Mouse (Mus musculus): ENCODE results near the gene Adck1.

DNA sequence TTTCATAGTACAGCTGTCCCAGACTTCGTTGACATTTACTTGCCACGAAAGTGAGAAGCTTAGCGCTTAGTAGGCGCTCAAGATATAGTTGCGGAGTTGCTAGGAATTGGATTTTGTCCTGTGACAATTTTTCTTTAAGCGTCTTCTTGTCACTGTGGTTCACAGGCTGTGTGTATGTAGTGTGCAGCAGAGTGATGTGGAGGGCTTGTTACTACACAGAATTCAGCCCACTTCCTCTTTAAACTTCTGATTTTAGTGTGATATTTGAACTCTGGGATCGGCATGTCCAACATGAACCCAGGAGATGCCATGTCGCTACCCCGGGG, 729 bp downstream of the Adck1 start:
- TF ChIP-seq CTCF (conservative IDR thresholded peaks at IDR 0.05; ENCODE audit: low read length) (no peak), NANOG (IDR thresholded peaks at IDR 0.05; ENCODE audit: borderline replicate concordance, low read length) (no peak)

All from E14TG2a.4 (cell line).